Mouse (Mus musculus): ENCODE measurements around the gene Gng7.

DNA sequence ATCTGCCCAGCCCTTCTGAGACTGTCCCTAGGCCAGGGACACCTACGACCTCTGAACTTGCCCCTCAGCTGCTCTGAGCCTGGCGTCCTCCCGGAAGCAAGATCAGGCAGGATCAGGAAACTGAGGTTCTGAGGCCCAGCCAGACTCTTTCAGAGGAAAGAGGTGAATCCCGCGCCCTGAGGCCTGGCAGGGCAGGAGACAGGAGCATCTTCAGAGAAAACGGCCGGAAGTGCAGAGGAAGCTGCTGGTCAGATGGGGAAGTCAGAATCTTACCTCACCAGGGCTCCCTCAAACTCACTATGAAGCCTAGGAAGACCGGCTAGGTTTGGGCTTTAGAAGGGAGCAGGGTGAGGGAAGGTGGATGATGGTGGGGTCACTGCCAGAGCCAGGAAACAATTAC, 71.8 kb downstream of the Gng7 start:
- TF ChIP-seq EP300 (IDR thresholded peaks at IDR 0.05; ENCODE audit: low read depth) = no peak
- TF ChIP-seq CTCF (IDR thresholded peaks at IDR 0.05; ENCODE audit: low read depth) = no peak
